Mouse (Mus musculus) hindbrain, embryonic 13.5 days (tissue): ENCODE results near the gene Yaf2. TPM values are rescaled to one million over a fixed set of nuclear protein-coding genes. Genes with fewer than 3 reads are reported as not detected.

Source experiments
- ATAC-seq: fragments of 200-750 bp; cut with Nextera tagmentation; 2 replicates; pipeline ENCODE4 v1.8.0; 2017; ENCODE audit warnings: moderate TSS enrichment; ENCODE audit not compliant: low FRiP score
- H3K27ac ChIP-seq: fragments of 300-500 bp; sonication (generic); 2 replicates; pipeline ENCODE4 v1.5.1; 2015; ENCODE audit warnings: inconsistent platforms, mild to moderate bottlenecking, moderate library complexity
- H3K27me3 ChIP-seq: fragments of 300-500 bp; sonication (generic); 2 replicates; pipeline ENCODE4 v1.6.1; 2015; ENCODE audit warnings: mild to moderate bottlenecking, inconsistent platforms
- H3K36me3 ChIP-seq: fragments of 300-500 bp; sonication (generic); 2 replicates; pipeline ENCODE4 v1.6.1; 2015; ENCODE audit warnings: mild to moderate bottlenecking, inconsistent platforms
- H3K4me1 ChIP-seq: fragments of 300-500 bp; sonication (generic); replicated peaks from 2 replicates; pipeline ENCODE4 v1.6.1; 2015; ENCODE audit warnings: inconsistent platforms
- H3K4me2 ChIP-seq: fragments of 300-500 bp; sonication (generic); 2 replicates; pipeline ENCODE4 v1.6.1; 2015; ENCODE audit warnings: inconsistent platforms, mild to moderate bottlenecking, moderate library complexity
- H3K4me3 ChIP-seq: fragments of 300-500 bp; sonication (generic); 2 replicates; pipeline ENCODE4 v1.5.1; 2015; ENCODE audit warnings: mild to moderate bottlenecking, inconsistent platforms
- H3K9ac ChIP-seq: fragments of 300-500 bp; sonication (generic); 2 replicates; pipeline ENCODE4 v1.6.1; 2015; ENCODE audit warnings: mild to moderate bottlenecking, inconsistent platforms
- H3K9me3 ChIP-seq: fragments of 300-500 bp; sonication (generic); 2 replicates; pipeline ENCODE4 v1.6.1; 2016; ENCODE audit warnings: inconsistent platforms
- WGBS: fragments of 180-500 bp; shearing (Covaris S2); methylation state at CpG from one replicate; pipeline ENCODE4 v1.1.7; 2015; 5-methylcytosine and 5-hydroxymethylcytosine counted together
- polyA plus RNA-seq: library from polyadenylated mRNA; unstranded; fragments of >200 nt; fragmentation: Nextera tagmentation; extraction: Ambion mirVana; gene quantifications from 2 replicates; pipeline ENCODE4 v1.2.1, GENCODE M21; 2015

The Yaf2 gene
- polyA plus RNA-seq, 1 experiment from 2014 or later = 110 TPM

- Histone ChIP-seq H3K4me3 (no peak overlapping the region), H3K36me3 (peaks cover 34% of the 10 kb centered on the region), H3K9me3 (no peaks in the 10 kb centered on the region), H3K27me3 (no peaks in the 10 kb centered on the region), H3K4me2 (no peak overlapping the region), H3K4me1 (no peaks in the 10 kb centered on the region), H3K27ac (no peak overlapping the region), H3K9ac (no peak overlapping the region)
- no peak for ATAC-seq
- WGBS = 65% methylated on average over 11 of the region's 11 CpGs
These were observed 53.4 kb downstream of the Yaf2 start for GRCm38 (mm10) chr15:93283349-93283748.

DNA sequence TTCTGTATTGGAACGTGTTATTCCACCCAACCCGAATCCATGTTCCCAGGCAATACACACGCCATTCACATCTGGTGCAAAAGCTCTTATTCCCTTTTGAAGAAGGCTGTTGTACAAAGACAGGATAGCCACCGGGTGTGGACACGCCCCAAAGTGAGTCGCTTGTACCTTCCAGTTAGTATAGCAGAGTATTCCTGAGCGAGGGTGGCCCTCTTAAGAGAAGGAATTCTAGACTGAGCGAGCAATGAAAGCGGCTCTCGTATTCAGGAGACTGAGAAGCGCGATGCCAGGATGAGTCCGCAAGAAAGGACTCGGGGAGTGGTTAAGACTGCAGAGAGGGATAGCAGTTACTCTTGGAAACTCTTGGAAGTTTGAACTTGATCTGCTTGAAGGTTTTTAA, 60.5 kb downstream of the Yaf2 start:
- peak overlapping the region; percentile 90 for H3K4me2 ChIP-seq
- no peaks in the 10 kb centered on the region for H3K27me3 ChIP-seq
- ATAC-seq = no peak
- peaks cover 20% of the 10 kb centered on the region for H3K36me3 ChIP-seq
- peaks cover 29% of the 10 kb centered on the region for H3K4me1 ChIP-seq
- H3K4me3 ChIP-seq = peak overlapping the region; percentile 69
- peak overlapping the region; percentile 72 for H3K9ac ChIP-seq
- no peak overlapping the region; the same call in 1 of the 2 replicates for H3K27ac ChIP-seq
- WGBS = 6% methylated on average over 14 of the region's 14 CpGs
- H3K9me3 ChIP-seq = no peaks in the 10 kb centered on the region

GRCm38 (mm10) chr15:93275623-93276022, 61.1 kb downstream of the Yaf2 start:
- Histone ChIP-seq H3K27me3 (no peaks in the 10 kb centered on the region), H3K27ac (peak overlapping the region; percentile 91), H3K36me3 (peaks cover 13% of the 10 kb centered on the region), H3K9ac (peak overlapping the region; percentile 72), H3K4me2 (peak overlapping the region; percentile 90), H3K9me3 (no peaks in the 10 kb centered on the region), H3K4me1 (peaks cover 31% of the 10 kb centered on the region), H3K4me3 (peak overlapping the region; percentile 69)
- under 1% methylated on average over 21 of the region's 21 CpGs for WGBS
- peak; percentile 67 for ATAC-seq

- Histone ChIP-seq H3K27ac (peak within 1 kb of the TSS; percentile 91), H3K9me3 (no peaks in the 10 kb centered on the region), H3K9ac (peak within 1 kb of the TSS; percentile 87), H3K4me1 (peaks cover 38% of the 10 kb centered on the region), H3K4me2 (peak within 1 kb of the TSS; percentile 90), H3K4me3 (peak within 1 kb of the TSS; percentile 69), H3K27me3 (no peaks in the 10 kb centered on the region), H3K36me3 (peaks cover 10% of the 10 kb centered on the region)
- ATAC-seq = peak; percentile 98
- under 1% methylated on average over 77 of the region's 93 CpGs for WGBS
These were observed 61.8 kb downstream of the Yaf2 start, which contains the start of gene Gxylt1 for GRCm38 (mm10) chr15:93274679-93275583. TSS of gene Gxylt1 (minus strand) at chr15:93275179.

GRCm38 (mm10) chr15:93273788-93274678, 62.7 kb downstream of the Yaf2 start:
- Histone ChIP-seq H3K4me2 (peak overlapping the region; percentile 72), H3K4me1 (peaks cover 39% of the 10 kb centered on the region), H3K36me3 (peaks cover 4% of the 10 kb centered on the region), H3K27me3 (no peaks in the 10 kb centered on the region), H3K4me3 (peak overlapping the region; percentile 69), H3K9ac (peak overlapping the region; percentile 87), H3K9me3 (no peaks in the 10 kb centered on the region), H3K27ac (peak overlapping the region; percentile 91)
- no peak; the same call in 1 of the 2 replicates for ATAC-seq
- 44% methylated on average over 19 of the region's 19 CpGs for WGBS

DNA sequence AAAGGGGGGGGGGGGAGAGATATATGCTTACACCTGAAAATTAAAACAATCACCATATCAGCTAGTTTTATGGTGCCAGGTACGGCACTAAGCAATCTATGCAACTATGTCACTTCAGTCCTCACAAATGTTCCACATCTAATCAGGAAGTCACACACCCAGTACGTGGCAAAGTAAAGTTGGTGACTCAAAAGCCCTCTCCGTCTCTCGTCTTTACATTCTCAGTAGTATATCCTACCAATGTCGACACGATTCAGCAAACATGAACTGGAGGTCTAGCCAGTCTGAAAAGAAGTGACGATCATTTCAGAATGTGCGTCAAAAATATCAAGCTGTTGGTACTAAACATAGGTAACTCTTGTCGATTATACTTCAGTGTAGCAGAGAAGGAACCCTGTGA, 63.8 kb downstream of the Yaf2 start:
- Histone ChIP-seq H3K4me1 (peaks cover 39% of the 10 kb centered on the region), H3K4me3 (no peak overlapping the region), H3K9ac (0 out of 2 replicates have a peak overlapping the region, but pooled peaks have one; percentile 19), H3K27me3 (no peaks in the 10 kb centered on the region), H3K36me3 (no peaks in the 10 kb centered on the region; the same call in 1 of the 2 replicates), H3K9me3 (no peaks in the 10 kb centered on the region), H3K27ac (no peak overlapping the region), H3K4me2 (peak overlapping the region; percentile 72; the same call in 1 of the 2 replicates)
- ATAC-seq = no peak
- 90% methylated on average over 9 of the region's 9 CpGs for WGBS

- H3K27me3 ChIP-seq = no peaks in the 10 kb centered on the region
- ATAC-seq = no peak
- H3K4me3 ChIP-seq = no peak overlapping the region
- no peak overlapping the region for H3K27ac ChIP-seq
- no peaks in the 10 kb centered on the region; the same call in 1 of the 2 replicates for H3K36me3 ChIP-seq
- H3K9ac ChIP-seq = no peak overlapping the region
- H3K9me3 ChIP-seq = no peaks in the 10 kb centered on the region
- 84% methylated on average over 9 of the region's 9 CpGs for WGBS
- no peak overlapping the region for H3K4me2 ChIP-seq
- peaks cover 37% of the 10 kb centered on the region for H3K4me1 ChIP-seq
These were observed 66.4 kb downstream of the Yaf2 start for GRCm38 (mm10) chr15:93270289-93270855.

GRCm38 (mm10) chr15:93269572-93269971, 67.2 kb downstream of the Yaf2 start:
- H3K4me1 ChIP-seq = peaks cover 37% of the 10 kb centered on the region
- no peaks in the 10 kb centered on the region; the same call in 1 of the 2 replicates for H3K36me3 ChIP-seq
- no peak overlapping the region for H3K9ac ChIP-seq
- no peak overlapping the region for H3K4me3 ChIP-seq
- H3K27me3 ChIP-seq = no peaks in the 10 kb centered on the region
- no peaks in the 10 kb centered on the region for H3K9me3 ChIP-seq
- no peak overlapping the region for H3K4me2 ChIP-seq
- no peak for ATAC-seq
- H3K27ac ChIP-seq = no peak overlapping the region
- 96% methylated on average over 7 of the region's 7 CpGs for WGBS

GRCm38 (mm10) chr15:93268001-93268400, 68.7 kb downstream of the Yaf2 start:
- no peaks in the 10 kb centered on the region for H3K9me3 ChIP-seq
- no peak overlapping the region for H3K9ac ChIP-seq
- peaks cover 25% of the 10 kb centered on the region for H3K4me1 ChIP-seq
- H3K36me3 ChIP-seq = no peaks in the 10 kb centered on the region; the same call in 1 of the 2 replicates
- H3K4me3 ChIP-seq = no peak overlapping the region
- H3K27ac ChIP-seq = no peak overlapping the region
- WGBS = 98% methylated on average over 1 of the region's 1 CpGs
- ATAC-seq = no peak
- H3K27me3 ChIP-seq = no peaks in the 10 kb centered on the region
- no peak overlapping the region for H3K4me2 ChIP-seq

- ATAC-seq = no peak
- H3K36me3 ChIP-seq = no peaks in the 10 kb centered on the region; the same call in 1 of the 2 replicates
- no peak overlapping the region for H3K4me3 ChIP-seq
- no peak overlapping the region for H3K9ac ChIP-seq
- H3K4me1 ChIP-seq = peaks cover 20% of the 10 kb centered on the region
- H3K27ac ChIP-seq = no peak overlapping the region
- H3K4me2 ChIP-seq = no peak overlapping the region
- H3K9me3 ChIP-seq = no peaks in the 10 kb centered on the region
- WGBS = 85% methylated on average over 8 of the region's 8 CpGs
- no peaks in the 10 kb centered on the region for H3K27me3 ChIP-seq
These were observed 69.3 kb downstream of the Yaf2 start for GRCm38 (mm10) chr15:93267479-93267878.

DNA sequence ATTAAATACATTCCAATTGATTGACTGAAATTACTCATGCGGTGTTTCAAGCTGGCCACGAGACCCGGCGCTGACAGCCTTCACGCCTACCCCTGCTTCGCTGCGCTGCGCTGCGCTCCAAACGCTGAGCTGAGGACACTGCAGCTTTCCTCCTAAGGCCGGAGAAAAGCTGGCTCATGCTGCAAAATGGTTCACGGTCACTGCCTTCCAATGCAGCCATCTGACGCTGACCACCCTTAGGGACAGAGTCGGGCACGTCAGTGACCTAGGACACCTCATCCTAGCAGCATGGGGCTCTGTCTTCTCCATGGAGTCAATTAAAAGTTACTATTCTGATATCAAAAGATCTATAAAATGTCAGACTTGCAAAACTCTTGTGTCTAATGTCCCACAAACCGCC, 70.4 kb downstream of the Yaf2 start:
- H3K4me3 ChIP-seq = no peak overlapping the region
- H3K27me3 ChIP-seq = no peaks in the 10 kb centered on the region
- 62% methylated on average over 16 of the region's 16 CpGs for WGBS
- peaks cover 15% of the 10 kb centered on the region for H3K4me1 ChIP-seq
- no peak overlapping the region for H3K27ac ChIP-seq
- peaks cover 2% of the 10 kb centered on the region; the same call in 1 of the 2 replicates for H3K36me3 ChIP-seq
- H3K9me3 ChIP-seq = no peaks in the 10 kb centered on the region
- no peak for ATAC-seq
- no peak overlapping the region for H3K4me2 ChIP-seq
- H3K9ac ChIP-seq = no peak overlapping the region

DNA sequence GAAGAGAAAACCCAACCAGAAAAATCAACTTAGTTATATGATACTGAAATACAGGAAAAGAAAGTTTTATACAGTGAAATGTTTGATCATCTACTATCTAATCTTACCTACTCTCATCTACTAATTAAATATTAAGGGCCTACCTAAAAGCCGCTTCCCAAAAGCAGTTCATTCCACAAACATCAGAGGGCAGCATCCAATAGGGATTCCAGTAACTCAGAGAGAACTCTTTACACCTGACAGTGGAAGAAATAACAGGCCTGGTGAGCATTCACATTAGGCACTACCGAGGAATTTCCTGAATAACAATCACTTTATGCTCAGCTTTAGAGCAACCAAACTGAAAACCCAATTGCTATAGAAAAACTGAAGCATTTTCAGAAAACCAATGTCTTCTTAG, 71.0 kb downstream of the Yaf2 start:
- H3K4me1 ChIP-seq = peaks cover 15% of the 10 kb centered on the region
- H3K36me3 ChIP-seq = peaks cover 7% of the 10 kb centered on the region
- no peaks in the 10 kb centered on the region for H3K9me3 ChIP-seq
- no peak overlapping the region for H3K4me3 ChIP-seq
- no peak overlapping the region for H3K9ac ChIP-seq
- H3K4me2 ChIP-seq = no peak overlapping the region
- 59% methylated on average over 2 of the region's 2 CpGs for WGBS
- no peaks in the 10 kb centered on the region for H3K27me3 ChIP-seq
- no peak for ATAC-seq
- H3K27ac ChIP-seq = no peak overlapping the region
